Mouse (Mus musculus) left cerebral cortex, adult 11 months (tissue): ENCODE measurements at regions not wholly inside any gene's neighbourhood (a gene's known extent, or its start where the extent isn't known, plus 50 kb on each side); places are given as distances from the start of the nearest gene placed in this dataset.
"Not testable (repeated sequence)": the region's sequence is repeated elsewhere in the genome, so short reads cannot be mapped to it uniquely, and the experiment has no call there.

Experiments used
- DNase-seq: peaks from one replicate; pipeline ENCODE4 v3.0.0; 2022; ENCODE audit warnings: low spot score

DNA sequence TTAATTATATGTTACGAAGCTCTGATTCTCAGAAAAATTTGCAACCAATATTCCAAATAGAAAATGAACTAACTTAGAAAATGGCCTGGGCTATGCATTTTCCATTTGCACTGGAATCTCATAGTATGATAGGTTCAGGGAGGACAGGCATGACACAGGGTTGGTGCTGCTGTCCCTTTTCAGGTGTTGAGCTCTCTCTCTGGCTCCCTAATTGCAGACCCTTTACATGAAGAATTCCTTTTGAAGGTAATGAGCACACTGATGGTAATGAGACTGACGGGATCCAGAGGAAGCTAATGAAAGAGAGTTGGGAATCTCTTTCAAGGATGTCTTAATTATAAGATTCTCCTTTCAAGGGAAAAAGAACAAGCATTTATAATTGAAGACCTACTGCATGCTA lies 87.6 kb downstream of the Serpinb8 start:
- no peak for DNase-seq

GRCm38 (mm10) chr1:107696858-107697257 lies 107.1 kb downstream of the Serpinb8 start:
- DNase-seq, result no peak

DNA sequence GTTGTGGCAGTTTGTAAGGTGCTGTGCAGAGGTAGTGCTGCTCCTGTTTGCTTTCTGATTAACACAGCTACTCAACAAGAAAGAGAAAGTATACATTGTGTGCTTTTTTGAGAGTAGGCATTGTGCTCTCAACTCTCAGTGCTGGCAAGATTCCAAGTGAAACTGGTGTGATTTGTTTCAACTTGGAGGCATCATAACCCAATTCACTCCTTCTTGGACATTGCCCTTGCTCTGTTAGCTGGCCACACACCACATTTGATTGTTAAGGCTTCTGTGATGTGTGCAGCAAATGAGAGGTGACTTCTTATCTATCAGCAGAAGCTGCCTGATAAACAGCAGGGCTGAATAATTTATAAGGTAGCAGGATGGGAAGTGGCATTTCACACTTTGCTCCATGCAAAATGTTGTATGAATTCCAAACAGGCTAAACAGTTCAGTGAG lies 116.3 kb downstream of the Serpinb8 start:
- DNase-seq, result no peak

GRCm38 (mm10) chr1:107708601-107709000 lies 118.8 kb downstream of the Serpinb8 start:
- no peak for DNase-seq

DNA sequence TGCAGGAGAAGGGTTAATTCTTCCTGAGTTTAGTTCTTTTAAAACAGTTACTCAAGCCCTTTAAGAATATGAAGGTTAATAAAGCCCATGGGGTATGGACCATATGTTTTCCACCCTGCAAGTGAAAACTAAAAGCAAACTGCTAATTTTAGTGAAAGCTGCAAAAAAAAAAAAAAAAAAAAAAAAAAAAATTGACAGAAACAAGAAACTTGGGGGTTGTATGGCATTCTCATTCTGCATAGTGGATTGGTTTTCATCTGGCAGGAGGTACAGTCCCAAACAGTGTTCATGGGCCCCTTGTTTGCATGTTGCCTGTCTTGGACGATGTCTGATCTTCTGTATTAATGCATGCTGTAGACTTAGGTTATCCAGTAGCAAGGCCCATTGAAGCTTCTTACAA lies 125.1 kb downstream of the Serpinb8 start:
- no peak for DNase-seq

GRCm38 (mm10) chr1:107719304-107719703 lies 129.5 kb downstream of the Serpinb8 start:
- no peak for DNase-seq

- peak; percentile 1 for DNase-seq
These were observed 138.5 kb downstream of the Serpinb8 start for GRCm38 (mm10) chr1:107728113-107728839.

DNA sequence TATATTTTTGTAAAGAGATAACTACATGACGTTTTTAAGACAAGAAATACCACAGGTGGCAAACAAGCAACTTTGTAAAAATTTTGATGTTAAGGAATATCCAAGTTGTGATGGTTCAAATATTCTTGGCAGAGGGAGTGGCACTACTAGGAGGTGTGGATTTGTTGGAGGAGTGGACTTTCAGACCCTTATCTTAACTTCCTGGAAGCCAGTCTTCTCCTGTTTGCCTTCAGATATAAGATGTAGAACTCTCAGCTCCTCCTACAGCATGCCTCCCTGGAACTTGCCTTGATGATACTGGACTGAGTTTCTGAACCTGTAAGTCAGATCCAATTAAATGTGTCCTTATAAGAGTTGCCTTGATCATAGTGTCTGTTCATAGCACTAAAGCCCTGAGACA lies 175.5 kb downstream of the Serpinb8 start:
- DNase-seq, result no peak

DNA sequence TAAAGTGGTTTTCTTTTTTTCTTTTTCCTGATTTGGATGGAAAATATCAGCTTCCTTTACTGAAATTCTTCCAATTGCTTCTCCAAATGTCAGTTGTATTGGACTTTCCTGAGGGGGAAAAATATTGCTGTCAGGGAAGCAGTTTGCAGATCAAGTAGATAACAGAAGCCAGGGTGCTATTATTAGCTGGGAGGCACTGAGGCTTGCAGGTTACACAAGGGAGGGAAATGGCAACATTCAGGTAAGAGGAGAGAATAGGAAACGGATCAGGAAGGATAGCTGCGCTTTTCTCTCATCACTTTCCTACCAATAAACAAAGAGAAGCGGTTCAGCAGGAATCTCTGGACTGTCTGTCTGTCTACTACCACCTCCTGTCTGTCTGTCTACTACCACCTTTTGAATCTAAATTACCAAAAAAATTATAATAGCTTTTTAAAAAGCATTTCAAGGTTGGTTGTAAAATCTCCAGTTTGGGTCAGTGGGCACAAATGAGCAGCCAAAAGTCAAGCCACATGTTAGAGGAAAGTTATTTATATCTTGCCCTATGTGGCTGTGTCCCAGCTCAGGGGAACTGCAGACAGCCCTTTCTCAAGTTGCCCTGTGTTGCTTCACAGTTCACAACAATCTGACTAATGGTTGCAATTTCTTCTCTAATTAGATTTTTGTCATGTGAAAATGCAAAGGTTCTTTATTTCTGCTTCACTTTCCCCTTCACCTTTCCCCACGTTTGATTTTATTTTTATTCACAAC lies 177.6 kb downstream of the Serpinb8 start:
- DNase-seq, result no peak

- DNase-seq, result no peak
These were observed 183.2 kb downstream of the Serpinb8 start for GRCm38 (mm10) chr1:107772967-107773366.

DNA sequence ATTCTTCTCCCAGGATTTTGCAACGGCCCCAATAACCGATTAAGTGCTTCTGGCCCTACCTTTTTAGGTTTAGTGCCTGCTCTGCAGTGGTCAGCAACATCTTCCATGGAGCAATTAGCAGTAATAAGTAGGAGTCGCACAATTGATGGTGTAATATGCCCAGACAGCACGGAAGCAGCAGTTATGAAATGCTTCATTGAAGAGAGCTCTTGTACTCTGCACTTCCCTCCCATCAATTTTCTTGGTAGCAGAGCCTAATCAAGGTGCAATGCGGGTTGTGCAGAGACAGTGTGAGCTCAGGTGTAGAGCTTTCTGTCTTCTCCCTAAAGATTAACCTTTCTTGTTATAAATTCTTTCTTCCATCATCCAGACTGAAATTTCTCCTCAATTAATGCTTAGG lies 193.3 kb downstream of the Serpinb8 start:
- no peak for DNase-seq

DNA sequence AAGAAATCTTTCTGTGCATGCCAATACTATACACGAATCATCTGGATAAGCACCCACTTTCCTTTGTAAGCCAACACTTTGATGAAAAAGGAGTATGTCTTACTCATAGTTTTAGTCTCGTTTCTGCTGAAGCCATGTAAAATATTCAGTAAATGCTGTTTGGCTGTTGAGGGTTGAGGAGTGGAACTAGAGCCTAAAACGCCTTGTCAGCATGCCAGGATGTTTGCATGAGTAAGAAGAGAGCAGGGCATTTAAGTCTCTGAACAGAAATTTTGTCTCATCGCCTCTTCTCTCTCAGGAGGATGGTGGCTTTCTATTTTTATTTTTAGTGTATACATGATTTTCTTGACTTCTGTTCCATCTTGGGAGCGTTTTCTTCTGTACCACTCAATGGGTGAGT lies 216.0 kb downstream of the Serpinb8 start:
- no peak for DNase-seq

- DNase-seq, result not testable (repeated sequence)
These were observed 217.6 kb downstream of the Serpinb8 start for GRCm38 (mm10) chr1:107807367-107807766.

GRCm38 (mm10) chr1:107811136-107811535 lies 221.3 kb downstream of the Serpinb8 start:
- no peak for DNase-seq

GRCm38 (mm10) chr1:107811859-107812258 lies 222.1 kb downstream of the Serpinb8 start:
- DNase-seq, result no peak

DNA sequence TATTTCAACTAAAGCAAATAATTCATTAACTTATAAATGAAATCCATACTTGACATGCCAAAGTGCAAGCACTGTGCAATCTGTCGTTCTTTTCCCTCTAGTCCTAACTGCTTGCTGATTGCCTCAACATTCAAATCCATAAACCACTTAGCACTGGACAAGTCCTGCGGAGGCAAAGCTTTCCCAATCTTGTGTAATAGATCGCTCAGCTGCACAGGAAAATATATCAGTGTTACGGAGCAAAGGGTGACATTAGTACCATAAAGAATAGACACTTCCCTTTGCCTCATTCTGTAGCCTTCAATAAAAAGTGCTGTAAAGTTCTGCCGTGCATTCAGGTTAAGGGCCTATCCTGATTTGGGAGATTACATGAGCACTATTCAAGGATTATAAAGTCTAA lies 248.1 kb downstream of the Serpinb8 start:
- DNase-seq, result no peak

DNA sequence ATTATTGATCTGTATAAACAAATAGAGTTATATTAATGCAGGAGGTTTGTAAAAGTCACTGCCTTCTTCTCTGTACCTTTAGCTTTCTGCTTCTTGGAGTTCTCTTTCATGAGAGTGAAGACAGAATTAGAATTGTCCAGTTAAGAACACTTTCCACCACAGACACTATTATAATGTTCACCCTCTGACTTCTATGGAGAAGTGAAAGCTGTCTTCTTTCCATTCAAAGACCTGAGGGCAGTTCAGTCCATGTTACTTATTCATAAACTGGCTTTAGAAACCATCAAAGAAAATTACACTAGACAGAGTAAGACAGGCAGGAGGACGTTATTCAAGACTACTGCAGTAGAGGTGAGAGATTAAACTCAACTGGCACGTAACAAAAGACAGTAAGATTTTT lies 262.6 kb downstream of the Serpinb8 start:
- DNase-seq, result no peak

DNA sequence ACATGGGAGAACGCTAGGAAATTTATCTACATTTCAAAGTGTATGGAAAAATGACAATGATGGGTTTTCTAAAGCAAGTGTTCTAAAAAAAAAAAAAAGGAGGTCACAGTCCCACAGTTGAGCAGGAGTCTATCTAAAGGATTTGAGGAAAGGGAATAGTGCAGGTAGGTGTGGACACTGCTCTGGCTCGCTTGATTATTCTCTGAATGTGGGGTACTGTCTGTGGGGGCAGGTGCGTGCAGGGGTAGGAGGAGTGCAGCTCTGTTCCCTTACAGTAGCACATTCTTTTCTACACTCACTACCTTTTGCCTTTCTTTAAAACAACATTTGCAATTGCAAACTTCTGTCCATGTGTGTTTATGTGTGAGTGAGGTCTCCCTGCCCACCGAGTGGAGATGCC lies 263.2 kb downstream of the Serpinb8 start:
- DNase-seq, result no peak

GRCm38 (mm10) chr1:107897743-107898437 lies 308.1 kb downstream of the Serpinb8 start:
- DNase-seq, result no peak

DNA sequence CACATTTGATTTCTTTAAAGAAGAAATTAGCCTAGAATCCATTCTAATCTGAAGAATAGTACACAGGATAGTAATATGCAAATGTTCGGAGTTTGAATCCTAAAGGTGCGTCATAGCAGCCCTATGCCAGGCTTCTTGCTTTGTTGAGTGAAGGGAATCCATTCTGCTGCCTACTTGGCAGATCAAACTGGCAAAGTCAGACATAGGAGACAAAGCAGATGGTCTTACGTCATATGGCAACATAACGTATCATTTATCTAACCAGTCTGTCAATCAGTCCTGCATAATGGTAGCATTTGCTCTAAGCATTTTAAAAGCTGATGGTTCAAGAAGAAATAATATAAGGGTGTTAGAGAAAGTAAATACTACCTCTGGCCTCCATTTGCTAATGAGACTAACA lies 309.5 kb downstream of the Serpinb8 start:
- no peak for DNase-seq

DNA sequence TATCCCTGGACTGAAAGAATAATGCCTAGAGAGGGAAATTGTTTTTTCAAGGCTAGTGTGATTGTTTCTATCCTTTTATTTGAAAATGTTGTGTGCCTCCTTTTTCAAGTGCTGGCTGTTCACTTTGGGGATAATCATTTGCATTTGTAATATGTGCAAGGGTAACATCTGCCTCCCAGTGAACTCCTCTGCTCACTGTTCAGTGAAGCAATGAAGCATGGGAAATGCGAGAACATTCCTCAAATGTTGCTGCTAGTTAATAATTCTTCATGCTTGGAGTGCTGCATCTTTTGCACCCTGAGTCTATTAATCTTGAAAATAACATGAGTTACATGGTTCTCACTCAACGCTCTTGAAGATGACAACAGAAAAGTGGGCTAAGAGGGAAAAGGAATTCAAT lies 310.6 kb downstream of the Serpinb8 start:
- DNase-seq, result no peak

GRCm38 (mm10) chr1:107900913-107901312 lies 311.1 kb downstream of the Serpinb8 start:
- no peak for DNase-seq
